Mouse (Mus musculus): ENCODE measurements around the gene Bicdl2. TPM values are rescaled to one million over a fixed set of nuclear protein-coding genes. Genes with fewer than 3 reads are reported as not detected.

Gene Bicdl2
- polyA plus RNA-seq, 1 experiment from 2014 or later, result 0.14 TPM

Other genes starting within 250 kb of the Bicdl2 start
- not detected in 2 replicates for gene Vmn2r117, start 180.8 kb upstream of the Bicdl2 start, polyA plus RNA-seq (2015; fragmentation: Nextera tagmentation; extraction: Ambion mirVana)
- gene Zfp213, start 96.3 kb upstream of the Bicdl2 start, polyA plus RNA-seq (2015; fragmentation: Nextera tagmentation; extraction: Ambion mirVana), result 5.5 and 6.5 TPM in 2 replicates
- gene Zfp13, start 61.0 kb upstream of the Bicdl2 start, polyA plus RNA-seq (2015; fragmentation: Nextera tagmentation; extraction: Ambion mirVana), result 1.2 and 1.6 TPM in 2 replicates
- not detected in 2 replicates for gene Zscan10, start 59.6 kb upstream of the Bicdl2 start, polyA plus RNA-seq (2015; fragmentation: Nextera tagmentation; extraction: Ambion mirVana)
- gene Mmp25, start 15.2 kb upstream of the Bicdl2 start, polyA plus RNA-seq (2015; fragmentation: Nextera tagmentation; extraction: Ambion mirVana), result 0.14 and 0.15 TPM in 2 replicates
- gene Hcfc1r1, start 13.1 kb downstream of the Bicdl2 start, polyA plus RNA-seq (2015; fragmentation: Nextera tagmentation; extraction: Ambion mirVana), result 21.6 and 21.9 TPM in 2 replicates
- 27.6 and 27.8 TPM in 2 replicates for gene Thoc6, start 13.4 kb downstream of the Bicdl2 start, polyA plus RNA-seq (2015; fragmentation: Nextera tagmentation; extraction: Ambion mirVana)
- 6.2 and 6.7 TPM in 2 replicates for gene Tnfrsf12a, start 17.0 kb downstream of the Bicdl2 start, polyA plus RNA-seq (2015; fragmentation: Nextera tagmentation; extraction: Ambion mirVana)
- gene Cldn6, start 18.7 kb downstream of the Bicdl2 start, polyA plus RNA-seq (2015; fragmentation: Nextera tagmentation; extraction: Ambion mirVana), result 0.68 and 1.3 TPM in 2 replicates
- gene Cldn9, start 23.5 kb downstream of the Bicdl2 start, polyA plus RNA-seq (2015; fragmentation: Nextera tagmentation; extraction: Ambion mirVana), result not detected in 2 replicates
- gene 1520401A03Rik, start 62.3 kb downstream of the Bicdl2 start, polyA plus RNA-seq (2015; fragmentation: Nextera tagmentation; extraction: Ambion mirVana), result 0.05 TPM in 1 of 2 replicates, not detected in the other
- gene Pkmyt1, start 65.8 kb downstream of the Bicdl2 start, polyA plus RNA-seq (2015; fragmentation: Nextera tagmentation; extraction: Ambion mirVana), result 26.6 and 27.8 TPM in 2 replicates
- 7.8 and 7.9 TPM in 2 replicates for gene Paqr4, start 80.4 kb downstream of the Bicdl2 start, polyA plus RNA-seq (2015; fragmentation: Nextera tagmentation; extraction: Ambion mirVana)
- gene Kremen2, start 85.3 kb downstream of the Bicdl2 start, polyA plus RNA-seq (2015; fragmentation: Nextera tagmentation; extraction: Ambion mirVana), result 0.10 and 0.17 TPM in 2 replicates
- gene Flywch1, start 111.1 kb downstream of the Bicdl2 start, polyA plus RNA-seq (2015; fragmentation: Nextera tagmentation; extraction: Ambion mirVana), result 12.6 and 13.0 TPM in 2 replicates
- 1.3 and 1.4 TPM in 2 replicates for gene Flywch2, start 125.6 kb downstream of the Bicdl2 start, polyA plus RNA-seq (2015; fragmentation: Nextera tagmentation; extraction: Ambion mirVana)
- gene Srrm2, start 130.0 kb downstream of the Bicdl2 start, polyA plus RNA-seq (2015; fragmentation: Nextera tagmentation; extraction: Ambion mirVana), result 228 and 235 TPM in 2 replicates
- 535 and 572 TPM in 2 replicates for gene Elob, start 168.6 kb downstream of the Bicdl2 start, polyA plus RNA-seq (2015; fragmentation: Nextera tagmentation; extraction: Ambion mirVana)
- not detected in 2 replicates for gene Prss33, start 175.6 kb downstream of the Bicdl2 start, polyA plus RNA-seq (2015; fragmentation: Nextera tagmentation; extraction: Ambion mirVana)
- not detected in 2 replicates for gene Prss32, start 183.3 kb downstream of the Bicdl2 start, polyA plus RNA-seq (2015; fragmentation: Nextera tagmentation; extraction: Ambion mirVana)
- gene Prss41, start 183.7 kb downstream of the Bicdl2 start, polyA plus RNA-seq (2015; fragmentation: Nextera tagmentation; extraction: Ambion mirVana), result 0.09 and 0.22 TPM in 2 replicates
- not detected in 2 replicates for gene Prss21, start 207.6 kb downstream of the Bicdl2 start, polyA plus RNA-seq (2015; fragmentation: Nextera tagmentation; extraction: Ambion mirVana)
- not detected in 2 replicates for gene Dcpp1, start 220.4 kb downstream of the Bicdl2 start, polyA plus RNA-seq (2015; fragmentation: Nextera tagmentation; extraction: Ambion mirVana)
- not detected in 2 replicates for gene Dcpp2, start 220.4 kb downstream of the Bicdl2 start, polyA plus RNA-seq (2015; fragmentation: Nextera tagmentation; extraction: Ambion mirVana)

Measured in liver, embryonic 13.5 days (tissue).